Mouse (Mus musculus): Measurements from ENCODE around the gene 2410137M14Rik. TPM values are rescaled to one million over a fixed set of nuclear protein-coding genes. Genes with fewer than 3 reads are reported as not detected.
A peak's percentile ranks its signal among the peaks of the same experiment; 100 is the strongest.
"Not testable (repeated sequence)": the region's sequence is repeated elsewhere in the genome, so short reads cannot be mapped to it uniquely, and the experiment has no call there.

The 2410137M14Rik gene
- polyA plus RNA-seq, 1 experiment from 2014 or later = not detected

DNA sequence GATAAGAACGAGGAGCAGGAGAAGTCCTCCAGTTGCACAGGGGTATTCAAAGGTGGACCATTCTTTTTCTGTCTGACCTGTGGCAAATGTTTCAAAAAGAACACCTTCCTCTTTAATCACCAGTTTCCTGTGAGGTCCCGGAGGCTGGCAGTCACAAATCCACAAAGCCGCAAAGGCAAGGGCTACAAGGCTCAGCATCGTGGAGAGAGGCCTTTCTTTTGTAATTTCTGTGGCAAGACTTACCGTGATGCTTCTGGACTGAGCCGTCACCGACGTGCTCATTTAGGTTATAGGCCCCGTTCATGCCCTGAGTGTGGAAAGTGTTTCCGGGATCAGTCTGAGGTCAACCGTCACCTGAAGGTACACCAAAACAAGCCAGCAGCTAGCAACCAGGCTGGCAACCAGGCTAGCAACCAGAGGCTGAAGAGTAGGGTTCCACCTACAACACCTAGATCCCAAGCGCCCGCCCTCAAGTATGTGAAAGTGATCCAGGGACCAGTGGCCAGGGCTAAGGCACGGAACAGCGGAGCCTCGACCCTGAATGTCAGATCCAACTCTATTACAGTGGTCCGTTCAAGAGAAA lies 28.5 kb upstream of the 2410137M14Rik start:
- WGBS = 93% methylated on average over 17 of the region's 17 CpGs
- no peak overlapping the region for H3K27ac ChIP-seq

DNA sequence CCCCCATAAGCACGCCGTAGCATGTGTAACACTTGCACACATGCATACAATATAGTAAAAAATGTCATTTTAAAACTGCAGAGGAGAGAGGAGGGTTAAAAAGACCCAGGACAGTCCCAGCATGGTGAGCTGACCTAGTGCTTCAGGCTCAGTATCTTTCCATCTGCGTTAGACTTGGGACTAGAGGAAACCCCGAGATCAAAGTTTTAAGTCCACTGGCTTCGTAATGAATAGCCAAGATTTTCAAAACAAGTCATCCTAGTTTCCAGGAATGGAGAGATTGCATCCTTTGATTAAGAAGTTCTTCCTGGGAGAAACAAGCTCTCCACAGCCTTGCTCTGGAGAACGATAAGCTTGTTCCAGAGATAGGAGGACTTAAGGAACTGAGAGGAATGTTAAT lies 27.1 kb upstream of the 2410137M14Rik start:
- no peaks in the 10 kb centered on the region for H3K27me3 ChIP-seq (ENCODE audit: poor library complexity, severe bottlenecking)
- H3K36me3 ChIP-seq (replicated peaks) = peaks cover 81% of the 10 kb centered on the region
- peaks cover 10% of the 10 kb centered on the region for H3K4me1 ChIP-seq
- WGBS = 92% methylated on average over 6 of the region's 6 CpGs
- H3K27ac ChIP-seq = no peak overlapping the region
- DNase-seq (ENCODE audit: extremely low spot score, low spot score) = no peak
- H3K4me3 ChIP-seq = no peak overlapping the region
- H3K9me3 ChIP-seq = no peaks in the 10 kb centered on the region

More for the DNA sequence above, 28.5 kb upstream of the 2410137M14Rik start:
- Histone ChIP-seq H3K4me1 (no peaks in the 10 kb centered on the region), H3K27me3 (ENCODE audit: poor library complexity, severe bottlenecking) (no peaks in the 10 kb centered on the region), H3K9me3 (no peaks in the 10 kb centered on the region), H3K4me3 (no peak overlapping the region), H3K36me3 (replicated peaks) (peaks cover 78% of the 10 kb centered on the region)
- DNase-seq (ENCODE audit: extremely low spot score, low spot score) = no peak

DNA sequence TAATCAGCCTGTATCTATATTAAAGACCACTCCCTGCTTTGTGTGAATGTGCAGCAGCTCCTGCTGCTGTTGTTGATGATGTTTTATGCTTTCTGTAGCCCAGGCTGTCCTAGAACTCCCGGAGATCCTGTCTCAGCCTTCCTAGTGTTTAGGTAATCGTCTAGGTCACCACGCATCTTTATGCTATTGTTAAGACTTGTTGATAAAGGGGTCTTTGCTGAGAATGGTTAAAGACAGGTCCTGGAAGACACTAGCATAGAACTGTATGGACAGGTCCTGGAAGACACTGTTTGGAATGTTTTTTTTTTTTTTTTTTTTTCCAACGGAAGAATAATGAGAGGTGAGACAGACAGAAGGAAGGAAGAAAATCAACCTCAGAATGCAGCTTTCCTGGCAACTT lies 22.3 kb upstream of the 2410137M14Rik start:
- Histone ChIP-seq H3K27me3 (ENCODE audit: poor library complexity, severe bottlenecking) (no peaks in the 10 kb centered on the region), H3K4me1 (peaks cover 23% of the 10 kb centered on the region), H3K4me3 (peak overlapping the region; percentile 80), H3K27ac (peak overlapping the region; percentile 97), H3K36me3 (replicated peaks) (peaks cover 41% of the 10 kb centered on the region), H3K9me3 (no peaks in the 10 kb centered on the region)
- no peak for DNase-seq (ENCODE audit: extremely low spot score, low spot score)
- WGBS = 60% methylated on average over 4 of the region's 4 CpGs

DNA sequence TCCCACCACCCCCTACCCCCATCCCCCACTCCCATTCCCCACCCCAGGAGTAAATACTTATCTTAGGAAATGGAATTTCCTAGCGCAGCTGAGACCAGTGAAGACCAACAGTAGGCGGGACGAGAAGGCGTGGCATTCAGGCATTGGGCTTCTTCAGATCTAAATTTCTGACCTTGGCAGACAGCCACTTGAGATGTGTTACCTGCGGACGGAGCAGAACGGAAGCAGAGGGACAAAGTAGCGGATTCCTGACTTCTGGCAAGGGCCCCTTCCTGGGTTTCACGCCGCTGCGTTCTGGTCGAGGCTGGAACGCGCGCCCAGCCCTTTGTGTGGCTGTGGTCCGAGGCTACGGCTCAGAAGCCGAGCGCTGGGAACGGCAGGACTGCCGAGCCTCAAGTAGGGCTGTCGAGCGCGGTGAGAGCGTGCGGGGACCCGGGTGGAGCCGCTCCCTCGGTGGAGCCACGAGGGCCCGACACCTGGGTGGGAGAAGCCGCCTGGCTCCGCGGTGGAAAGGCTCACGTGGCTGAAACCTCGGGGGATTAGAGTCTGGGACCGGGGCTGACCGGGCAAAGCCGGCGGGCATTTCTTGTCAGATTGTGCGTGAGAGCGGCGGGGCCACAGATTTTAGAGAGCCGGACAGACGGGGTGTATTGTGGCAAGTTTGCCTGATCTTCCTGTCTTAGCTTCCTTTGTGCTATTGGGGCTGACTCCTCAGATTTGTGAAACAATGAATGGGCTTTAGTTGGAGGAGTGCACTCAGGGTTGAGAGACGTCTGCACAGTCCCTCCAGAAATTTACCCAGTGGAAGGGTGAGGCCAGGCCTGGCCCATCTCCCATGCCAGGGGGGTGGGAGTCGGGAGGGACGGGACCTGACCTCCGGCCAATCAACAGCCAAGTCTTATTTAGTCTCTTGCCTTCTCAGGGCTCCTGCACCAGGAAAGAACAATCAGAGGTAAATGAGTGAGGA lies 21.6 kb upstream of the 2410137M14Rik start:
- peak overlapping the region; percentile 97 for H3K27ac ChIP-seq
- peak overlapping the region; percentile 80 for H3K4me3 ChIP-seq
- DNase-seq (ENCODE audit: extremely low spot score, low spot score) = peak; percentile 73
- H3K36me3 ChIP-seq (replicated peaks) = peaks cover 34% of the 10 kb centered on the region
- under 1% methylated on average over 49 of the region's 49 CpGs for WGBS
- no peaks in the 10 kb centered on the region for H3K27me3 ChIP-seq (ENCODE audit: poor library complexity, severe bottlenecking)
- peaks cover 23% of the 10 kb centered on the region for H3K4me1 ChIP-seq
- no peaks in the 10 kb centered on the region for H3K9me3 ChIP-seq

DNA sequence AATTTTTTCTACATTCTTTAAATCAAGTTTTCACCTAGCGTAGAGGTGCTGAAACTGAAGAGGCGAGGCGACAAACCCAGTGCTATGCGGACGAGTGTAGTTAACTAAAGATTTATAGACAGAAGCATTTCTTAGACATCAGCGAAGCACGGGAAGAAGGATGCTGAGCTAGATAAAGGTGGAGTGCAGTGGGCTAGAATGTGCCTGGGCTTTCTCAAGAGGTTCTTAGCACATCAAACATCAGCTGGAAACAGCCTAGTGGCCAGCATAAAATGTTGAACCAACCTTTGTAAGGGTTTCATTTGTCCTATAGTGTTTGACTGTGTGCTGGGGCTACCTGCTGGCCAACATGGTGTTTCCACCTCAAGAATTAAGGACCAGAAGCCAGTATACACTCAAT lies 19.8 kb upstream of the 2410137M14Rik start, which contains the start of gene Zfp57:
Gene Zfp57 (plus strand): TSS at position 301 of the 400 bp plus-strand sequence.
- peaks cover 23% of the 10 kb centered on the region for H3K4me1 ChIP-seq
- no peak for DNase-seq (ENCODE audit: extremely low spot score, low spot score)
- no peaks in the 10 kb centered on the region for H3K27me3 ChIP-seq (ENCODE audit: poor library complexity, severe bottlenecking)
- peak within 1 kb of the TSS; percentile 80 for H3K4me3 ChIP-seq
- H3K36me3 ChIP-seq (replicated peaks) = peaks cover 16% of the 10 kb centered on the region
- 94% methylated on average over 7 of the region's 7 CpGs for WGBS
- H3K9me3 ChIP-seq = no peaks in the 10 kb centered on the region
- peak within 1 kb of the TSS; percentile 97 for H3K27ac ChIP-seq

DNA sequence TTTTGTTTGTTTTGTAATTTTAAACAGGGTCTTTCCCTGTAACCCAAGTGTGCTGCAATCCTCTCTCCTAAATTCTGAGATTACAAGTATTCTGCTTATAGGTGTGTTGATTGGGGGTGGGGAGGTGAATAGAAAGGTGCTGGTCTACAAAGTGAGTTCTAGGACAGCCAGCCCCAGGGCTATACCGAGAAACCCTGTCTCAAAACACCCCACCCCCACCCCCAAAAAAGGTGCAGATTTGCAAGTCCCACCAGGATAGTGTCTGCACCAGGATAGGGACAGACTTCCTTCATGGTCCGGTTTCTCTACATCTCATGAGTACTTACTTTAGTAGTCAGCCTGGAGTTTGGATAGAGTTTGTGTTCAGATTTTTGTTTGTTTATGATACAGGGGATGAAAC lies 17.4 kb upstream of the 2410137M14Rik start:
- 83% methylated on average over 2 of the region's 2 CpGs for WGBS
- no peak overlapping the region for H3K27ac ChIP-seq
- no peaks in the 10 kb centered on the region for H3K27me3 ChIP-seq (ENCODE audit: poor library complexity, severe bottlenecking)
- DNase-seq (ENCODE audit: extremely low spot score, low spot score) = no peak
- no peaks in the 10 kb centered on the region for H3K36me3 ChIP-seq (replicated peaks)
- H3K4me1 ChIP-seq = peaks cover 16% of the 10 kb centered on the region
- no peak overlapping the region for H3K4me3 ChIP-seq
- no peaks in the 10 kb centered on the region for H3K9me3 ChIP-seq

DNA sequence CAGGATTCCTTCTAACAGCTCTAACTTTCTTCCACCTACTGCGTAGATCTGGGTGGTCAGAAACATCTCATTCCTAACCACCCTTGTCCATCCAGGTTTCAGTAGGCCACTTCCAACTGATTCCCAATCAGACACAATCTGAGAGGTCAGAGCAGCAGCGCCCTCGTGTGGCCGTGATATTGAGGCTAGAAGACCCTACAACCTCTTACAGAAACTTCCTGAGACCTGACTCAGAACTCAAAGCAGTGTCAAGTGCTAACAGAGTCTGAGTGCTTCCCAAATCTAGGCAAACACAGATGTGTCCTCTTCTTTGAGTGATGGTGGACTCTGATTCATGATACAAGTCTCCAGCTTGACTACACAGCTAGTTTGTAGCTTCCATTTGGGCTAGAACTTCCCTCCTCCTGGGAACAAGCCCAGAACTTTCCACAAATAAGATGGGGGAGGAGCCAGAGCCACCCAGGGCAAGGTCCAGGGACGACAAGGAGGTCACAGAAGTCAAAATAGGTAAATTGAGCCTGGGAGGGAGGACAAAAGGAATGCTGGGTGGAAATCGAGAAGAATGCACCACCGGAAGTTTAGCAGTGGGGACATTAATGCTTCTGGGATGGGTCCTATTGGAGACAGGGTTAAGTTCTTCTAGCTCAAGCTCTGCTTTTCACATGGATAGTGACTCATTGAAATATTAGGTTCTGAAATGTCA lies 16.1 kb upstream of the 2410137M14Rik start:
- Histone ChIP-seq H3K27ac (no peak overlapping the region), H3K27me3 (ENCODE audit: poor library complexity, severe bottlenecking) (no peaks in the 10 kb centered on the region), H3K4me1 (0 out of 2 replicates have a peak, but pooled peaks cover 5% of the 10 kb centered on the region), H3K4me3 (no peak overlapping the region), H3K36me3 (replicated peaks) (no peaks in the 10 kb centered on the region), H3K9me3 (no peaks in the 10 kb centered on the region)
- 32% methylated on average over 7 of the region's 7 CpGs for WGBS
- peak; percentile 78 for DNase-seq (ENCODE audit: extremely low spot score, low spot score)

DNA sequence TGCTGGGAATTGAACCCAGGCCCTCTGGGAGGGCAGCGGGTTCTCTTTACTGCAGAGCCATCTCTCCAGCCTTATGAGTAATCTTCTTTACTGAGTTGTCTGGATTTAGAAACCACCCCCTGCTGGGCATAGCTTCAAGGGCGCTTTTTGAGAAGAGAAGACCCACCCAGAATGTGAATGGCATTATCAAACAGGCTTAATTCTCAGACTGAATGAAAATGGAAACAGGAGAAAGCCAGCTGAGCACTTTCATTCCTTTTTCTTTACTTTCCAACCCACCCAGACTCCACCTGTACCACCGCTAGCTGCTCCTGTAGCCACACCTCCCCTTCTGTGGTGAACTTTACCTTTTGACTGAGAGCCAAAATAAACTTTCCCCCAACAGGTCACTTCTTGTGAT lies 14.4 kb upstream of the 2410137M14Rik start:
- Histone ChIP-seq H3K27ac (no peak overlapping the region), H3K36me3 (replicated peaks) (no peaks in the 10 kb centered on the region), H3K4me3 (no peak overlapping the region), H3K4me1 (no peaks in the 10 kb centered on the region), H3K9me3 (no peaks in the 10 kb centered on the region), H3K27me3 (ENCODE audit: poor library complexity, severe bottlenecking) (no peaks in the 10 kb centered on the region; the same call in 1 of the 2 replicates)
- 47% methylated on average over 3 of the region's 3 CpGs for WGBS
- no peak for DNase-seq (ENCODE audit: extremely low spot score, low spot score)

DNA sequence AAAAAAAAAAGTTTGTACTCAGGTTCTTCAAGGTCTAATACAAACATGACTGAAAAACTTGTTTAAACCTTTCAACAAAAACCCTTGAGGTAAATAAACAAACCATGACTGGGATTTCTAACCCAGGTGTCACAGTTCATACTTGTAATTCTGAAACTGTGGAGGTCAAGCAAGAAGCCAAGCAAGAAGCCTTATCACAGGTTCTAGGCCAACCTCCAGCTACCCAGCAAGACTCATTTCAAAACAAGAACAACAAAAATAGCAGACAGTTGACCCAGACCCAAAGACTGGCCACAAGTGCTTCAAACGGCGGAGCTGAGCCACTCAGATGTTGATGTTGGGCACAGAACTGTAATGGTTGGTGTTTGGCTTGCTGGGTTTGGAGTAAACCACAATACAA lies 13.5 kb upstream of the 2410137M14Rik start:
- no peak for DNase-seq (ENCODE audit: extremely low spot score, low spot score)
- no peak overlapping the region for H3K27ac ChIP-seq
- 84% methylated on average over 2 of the region's 2 CpGs for WGBS
- no peaks in the 10 kb centered on the region for H3K9me3 ChIP-seq
- no peaks in the 10 kb centered on the region for H3K36me3 ChIP-seq (replicated peaks)
- no peaks in the 10 kb centered on the region for H3K4me1 ChIP-seq
- peaks cover 7% of the 10 kb centered on the region for H3K27me3 ChIP-seq (ENCODE audit: poor library complexity, severe bottlenecking)
- H3K4me3 ChIP-seq = no peak overlapping the region

DNA sequence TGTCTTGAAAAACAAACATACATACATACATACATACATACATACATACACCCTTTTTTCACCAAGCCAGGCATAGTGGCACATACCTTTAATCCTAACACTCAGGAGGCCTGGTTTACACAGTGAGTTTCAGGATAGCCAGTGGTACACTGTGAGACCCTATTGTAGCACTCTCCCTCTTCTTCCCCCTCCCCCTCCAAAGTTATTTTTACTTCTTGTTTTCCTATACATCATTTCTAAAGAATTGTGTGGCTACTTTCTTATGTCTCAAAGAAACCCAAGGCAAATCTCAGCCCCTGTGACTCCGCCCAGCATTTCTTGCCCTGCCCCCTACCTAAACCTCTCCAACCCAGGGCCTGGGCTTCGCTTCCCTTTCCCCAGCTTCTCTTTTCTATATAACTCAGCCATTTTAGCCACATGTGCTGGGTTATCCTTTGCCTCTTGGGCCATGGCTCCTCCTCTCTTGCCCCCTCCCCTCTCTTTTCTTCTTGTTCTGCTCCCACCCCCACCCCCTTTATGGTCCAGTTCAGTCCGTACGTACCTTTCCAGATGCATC lies 12.8 kb upstream of the 2410137M14Rik start:
- 85% methylated on average over 4 of the region's 4 CpGs for WGBS
- DNase-seq (ENCODE audit: extremely low spot score, low spot score) = no peak
- Histone ChIP-seq H3K27ac (no peak overlapping the region), H3K9me3 (no peaks in the 10 kb centered on the region), H3K27me3 (ENCODE audit: poor library complexity, severe bottlenecking) (peaks cover 14% of the 10 kb centered on the region), H3K36me3 (replicated peaks) (no peaks in the 10 kb centered on the region), H3K4me1 (peaks cover under 1% of the 10 kb centered on the region; the same call in 1 of the 2 replicates), H3K4me3 (no peak overlapping the region)

DNA sequence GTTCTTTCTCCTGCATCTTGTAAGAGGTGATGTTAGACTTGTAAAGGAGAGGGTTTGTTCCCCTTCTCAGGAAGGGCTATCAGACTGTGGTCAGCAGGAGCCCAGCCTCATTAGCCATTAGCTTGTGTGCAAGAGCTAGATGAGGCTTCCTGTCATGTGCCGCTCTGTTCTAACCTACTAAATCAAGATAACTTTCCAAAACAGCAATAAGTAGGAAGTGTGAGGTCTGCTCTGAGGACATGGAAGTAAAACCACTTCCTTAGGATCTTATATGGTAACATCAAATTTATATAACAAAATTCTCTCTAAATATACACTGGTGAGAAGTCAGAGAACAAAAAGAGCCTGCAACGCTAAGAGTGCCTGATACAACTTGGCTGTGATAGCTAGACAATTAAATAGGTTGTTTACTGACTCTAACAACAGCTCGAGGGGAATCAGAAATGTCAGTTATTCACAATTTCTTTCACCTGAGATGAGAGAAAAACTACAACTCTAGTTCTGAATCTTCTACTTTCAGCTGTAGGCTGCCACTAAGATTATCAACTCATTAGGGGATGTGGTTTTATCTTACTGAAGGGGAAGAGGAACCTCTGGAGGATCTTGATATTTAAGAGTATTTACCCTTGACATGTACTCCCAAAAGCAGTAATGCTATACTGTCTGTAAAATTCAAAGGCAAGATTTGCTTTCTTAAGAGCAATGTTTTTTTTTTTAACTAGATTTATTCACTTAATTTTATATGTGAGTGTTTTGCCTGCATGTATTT lies 11.5 kb upstream of the 2410137M14Rik start:
- no peak for DNase-seq (ENCODE audit: extremely low spot score, low spot score)
- Histone ChIP-seq H3K36me3 (replicated peaks) (no peaks in the 10 kb centered on the region), H3K27ac (no peak overlapping the region), H3K4me1 (peaks cover 6% of the 10 kb centered on the region; the same call in 1 of the 2 replicates), H3K4me3 (no peak overlapping the region), H3K27me3 (ENCODE audit: poor library complexity, severe bottlenecking) (peaks cover 27% of the 10 kb centered on the region), H3K9me3 (no peaks in the 10 kb centered on the region)
- 86% methylated on average over 3 of the region's 3 CpGs for WGBS

DNA sequence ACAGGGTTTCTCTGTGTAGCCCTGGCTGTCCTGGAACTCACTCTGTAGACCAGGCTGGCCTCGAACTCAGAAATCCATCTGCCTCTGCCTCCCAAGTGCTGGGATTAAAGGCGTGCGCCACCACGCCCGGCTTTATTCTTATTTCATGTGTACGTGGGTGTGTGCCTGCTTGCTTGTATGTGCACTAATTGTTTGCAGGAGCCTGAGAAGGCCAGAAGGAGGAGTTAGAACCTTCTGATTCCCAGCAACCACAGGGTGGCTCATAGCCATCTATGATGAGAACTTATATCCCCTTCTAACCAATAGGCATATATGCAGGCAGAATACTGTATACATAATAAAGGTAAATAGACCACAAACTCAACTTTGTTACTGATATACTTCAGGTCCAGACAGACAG lies 9.6 kb upstream of the 2410137M14Rik start:
- DNase-seq (ENCODE audit: extremely low spot score, low spot score); H3K27ac ChIP-seq; H3K36me3 ChIP-seq (replicated peaks); H3K4me3 ChIP-seq; H3K4me1 ChIP-seq; H3K9me3 ChIP-seq: not testable (repeated sequence)
- peaks cover 39% of the 10 kb centered on the region for H3K27me3 ChIP-seq (ENCODE audit: poor library complexity, severe bottlenecking)
- WGBS = 90% methylated on average over 6 of the region's 6 CpGs

Data from forebrain, embryonic 10.5 days (tissue).